Mouse (Mus musculus) lung, postnatal 10 days (tissue): ENCODE data around the gene Zbed6.

Source experiments
- DNase-seq: peaks from one replicate; pipeline ENCODE4 v3.0.0; 2021

Gene Zbed6

GRCm38 (mm10) chr1:133661203-133661933 lies 683 bp upstream of the Zbed6 start, which contains the start of gene Gm38394:
Gm38394 (minus strand) TSS chr1:133661318.
- DNase-seq, result peak; percentile 96

DNA sequence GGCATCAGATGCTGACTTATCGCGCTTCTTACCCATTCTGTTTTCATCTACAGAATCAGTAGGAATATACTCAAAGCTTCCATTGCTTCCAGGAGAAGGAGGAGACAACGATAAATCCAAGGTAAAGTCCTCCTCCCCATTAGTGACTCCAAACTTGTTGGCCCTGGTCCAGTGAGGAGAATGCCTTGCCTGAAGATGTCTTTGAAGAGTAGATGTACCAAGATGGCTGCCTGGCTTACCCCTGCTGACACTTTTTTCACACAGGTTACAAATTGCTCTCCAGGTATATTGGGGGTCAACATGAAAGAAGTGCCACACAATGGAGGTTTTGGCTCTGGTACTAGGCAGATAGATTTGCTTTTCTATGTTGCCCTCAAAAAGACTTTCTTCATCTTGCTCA lies 1.8 kb downstream of the Zbed6 start:
- DNase-seq, result no peak

GRCm38 (mm10) chr1:133656811-133657210 lies 3.9 kb downstream of the Zbed6 start:
- DNase-seq, result no peak

DNA sequence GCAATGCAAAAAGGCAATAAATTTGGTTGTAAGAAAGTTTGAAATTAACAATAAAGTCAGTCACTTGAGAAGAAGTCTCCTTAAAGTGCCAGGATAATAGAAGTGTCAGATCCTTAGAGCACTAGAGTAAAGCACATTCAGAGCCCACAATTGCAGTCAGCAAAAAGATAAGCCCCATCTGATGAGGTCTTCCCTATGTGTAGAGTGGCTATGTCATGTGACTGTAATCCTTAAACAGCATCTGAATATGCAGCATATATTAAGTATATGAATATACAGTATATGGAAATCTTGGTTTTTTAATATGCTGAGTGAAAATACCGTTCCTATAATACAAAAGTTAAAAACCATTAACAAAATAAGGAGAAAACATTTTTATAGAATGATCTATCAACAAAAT lies 7.7 kb downstream of the Zbed6 start:
- no peak for DNase-seq

- DNase-seq, result no peak
Measured at GRCm38 (mm10) chr1:133650288-133651055, 10.2 kb downstream of the Zbed6 start.

DNA sequence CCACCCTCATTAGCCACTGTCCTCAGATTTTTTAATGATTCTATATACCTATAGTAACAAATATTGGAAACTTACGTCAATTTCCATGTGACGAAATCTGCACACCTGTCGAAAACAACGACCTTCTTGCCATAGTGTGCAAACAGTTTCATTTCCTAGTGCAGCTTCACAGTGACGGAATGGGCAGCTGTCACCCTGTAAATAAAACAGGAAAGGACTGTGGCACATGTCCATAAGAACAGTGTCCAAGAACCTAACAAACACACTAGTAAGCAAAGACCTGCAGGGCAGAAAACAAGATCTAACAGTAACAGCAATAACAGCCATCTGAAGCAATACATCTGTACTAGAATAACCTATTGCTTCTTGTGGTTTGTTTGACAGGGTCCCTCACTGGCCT lies 15.0 kb downstream of the Zbed6 start:
- DNase-seq, result no peak

DNA sequence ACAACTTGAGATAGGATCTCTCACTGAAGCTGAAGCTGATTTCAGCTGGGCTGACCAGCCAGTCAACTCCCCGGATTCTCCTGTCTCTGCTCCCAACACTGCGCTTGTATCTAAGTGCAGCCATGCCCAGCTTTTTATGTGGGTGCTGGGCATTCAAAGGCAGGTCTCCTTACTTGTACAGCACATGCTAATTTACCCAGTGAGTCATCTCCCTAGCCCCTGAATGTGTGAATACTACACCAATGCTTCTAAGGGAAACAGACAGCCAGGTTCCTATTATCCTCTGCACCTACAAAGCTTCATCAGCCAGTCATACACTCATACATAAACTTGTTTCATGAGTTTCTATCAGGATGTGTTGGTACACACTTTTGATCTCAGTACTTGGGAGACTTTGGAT lies 19.5 kb downstream of the Zbed6 start:
- no peak for DNase-seq

DNA sequence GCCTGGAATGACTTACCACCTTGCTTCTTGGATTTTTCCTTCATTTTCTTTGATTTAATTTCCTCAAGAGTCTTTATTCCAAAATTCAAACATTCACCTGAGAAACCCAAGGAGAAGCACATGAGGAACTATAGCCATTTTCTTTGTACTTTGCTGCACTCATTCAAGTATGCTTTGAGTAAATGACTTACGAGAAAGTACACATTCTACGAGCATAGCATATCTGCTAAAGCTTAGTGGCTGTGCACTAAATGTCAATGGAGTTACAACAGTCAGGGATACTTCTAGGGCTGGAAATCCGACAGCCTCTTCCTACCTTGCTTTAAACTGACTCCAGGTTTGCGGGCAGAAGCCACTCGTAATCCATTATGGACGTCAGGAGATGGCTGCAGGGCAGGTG lies 22.2 kb downstream of the Zbed6 start:
- DNase-seq, result no peak

GRCm38 (mm10) chr1:133632168-133632567 lies 28.5 kb downstream of the Zbed6 start:
- no peak for DNase-seq

DNA sequence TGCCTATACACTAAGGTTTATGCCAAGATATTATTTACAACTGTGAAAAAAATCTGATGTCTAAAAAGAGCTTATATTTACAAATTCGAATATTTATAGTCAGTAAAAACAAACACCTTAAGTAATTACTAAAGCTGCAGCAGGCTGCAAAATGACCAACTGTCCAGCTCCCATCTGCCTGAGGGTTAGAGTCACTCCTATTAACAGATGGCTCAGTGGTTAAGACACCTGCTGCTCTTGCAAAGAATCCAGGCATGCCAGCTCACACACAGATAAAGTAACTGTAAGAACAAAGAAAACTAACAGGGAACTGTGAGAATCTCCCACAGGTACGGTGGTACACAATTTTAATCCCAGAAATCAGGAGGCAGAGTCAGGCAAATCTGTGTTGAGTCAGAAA lies 35.6 kb downstream of the Zbed6 start:
- no peak for DNase-seq

GRCm38 (mm10) chr1:133618311-133618710 lies 42.4 kb downstream of the Zbed6 start:
- DNase-seq, result no peak

DNA sequence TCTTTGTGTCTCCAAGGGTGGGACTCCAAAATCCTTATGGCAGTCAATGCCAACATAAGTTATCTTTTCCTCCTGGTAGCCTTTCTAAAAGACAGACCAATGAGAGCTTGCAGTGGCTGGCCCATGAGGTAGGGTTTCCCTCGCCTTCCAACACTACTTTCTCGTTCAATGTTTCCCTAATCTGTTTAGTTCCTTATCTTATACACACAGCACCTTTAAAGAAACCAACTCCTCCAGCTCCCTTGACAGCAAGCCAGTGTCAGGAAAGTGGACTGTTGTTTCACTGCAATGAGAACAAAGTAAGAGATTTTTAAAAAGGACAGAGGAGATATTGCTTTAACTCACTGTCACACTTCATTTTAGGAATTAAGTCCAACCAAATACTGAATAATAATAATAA lies 42.8 kb downstream of the Zbed6 start:
- DNase-seq, result no peak

DNA sequence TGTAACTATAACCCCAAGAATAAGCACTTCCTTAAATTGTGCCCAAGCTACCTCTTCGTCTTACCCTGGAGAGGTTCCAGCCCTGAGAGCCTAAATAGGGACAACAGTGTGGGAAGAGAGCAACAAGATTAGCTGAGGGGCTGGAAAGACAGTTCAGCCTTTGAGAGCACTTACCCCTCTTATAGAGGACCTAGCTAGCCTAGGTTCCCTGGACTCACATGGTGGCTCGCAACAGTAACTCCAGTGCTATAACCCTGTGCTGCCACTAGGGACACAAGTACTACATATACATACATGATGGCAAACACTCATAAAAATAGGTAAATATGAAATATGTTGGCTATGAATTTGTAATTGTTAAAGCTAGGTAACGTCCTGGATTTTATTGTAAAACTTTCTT lies 46.9 kb downstream of the Zbed6 start:
- no peak for DNase-seq

DNA sequence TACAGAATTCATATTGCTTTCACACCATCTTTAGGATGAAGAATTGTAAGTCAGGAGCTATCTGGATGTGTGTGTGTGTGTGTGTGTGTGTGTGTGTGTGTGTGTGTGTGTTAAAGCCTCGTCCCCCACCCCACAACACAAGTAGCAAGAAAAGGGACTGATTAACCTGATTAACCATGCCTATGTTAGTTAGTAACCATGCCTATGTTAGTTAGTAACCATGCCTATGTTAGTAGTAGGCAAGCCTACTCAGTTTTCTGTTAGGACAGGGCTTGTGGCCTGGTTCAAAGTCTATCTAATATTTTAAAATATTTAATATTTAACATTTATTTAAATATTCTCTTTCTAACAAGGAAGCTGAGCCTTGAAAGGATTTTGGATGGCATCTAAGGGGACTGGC lies 49.2 kb downstream of the Zbed6 start:
- no peak for DNase-seq

DNA sequence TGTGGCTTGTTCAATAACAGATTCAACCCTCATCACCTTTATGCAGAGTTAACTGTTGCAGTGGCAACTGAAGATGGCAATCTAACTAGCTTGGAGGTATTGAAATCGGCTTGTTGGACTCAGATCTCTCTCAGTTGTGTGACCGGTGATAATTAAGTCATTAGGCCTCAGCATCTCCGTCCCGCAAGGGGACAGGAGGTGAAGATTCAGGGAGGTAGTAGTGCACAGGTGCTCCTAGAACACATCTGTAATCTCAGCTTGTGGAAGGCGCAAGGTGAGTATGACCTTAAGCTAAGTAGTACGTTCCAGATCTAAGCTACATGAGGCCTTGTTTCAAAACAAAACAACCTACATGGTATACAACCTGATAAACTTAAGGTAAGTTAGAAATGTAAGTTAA lies 50.1 kb downstream of the Zbed6 start:
- DNase-seq, result no peak

GRCm38 (mm10) chr1:133609771-133610502 lies 50.7 kb downstream of the Zbed6 start, which contains the start of gene Snrpe:
Snrpe (minus strand) TSS chr1:133610291.
- DNase-seq, result peak; percentile 98
